Mouse (Mus musculus): ENCODE measurements around the gene Gpr183. TPM values are rescaled to one million over a fixed set of nuclear protein-coding genes. Genes with fewer than 3 reads are reported as not detected.

Gene Gpr183
- polyA plus RNA-seq, 1 experiment, result not detected

DNA sequence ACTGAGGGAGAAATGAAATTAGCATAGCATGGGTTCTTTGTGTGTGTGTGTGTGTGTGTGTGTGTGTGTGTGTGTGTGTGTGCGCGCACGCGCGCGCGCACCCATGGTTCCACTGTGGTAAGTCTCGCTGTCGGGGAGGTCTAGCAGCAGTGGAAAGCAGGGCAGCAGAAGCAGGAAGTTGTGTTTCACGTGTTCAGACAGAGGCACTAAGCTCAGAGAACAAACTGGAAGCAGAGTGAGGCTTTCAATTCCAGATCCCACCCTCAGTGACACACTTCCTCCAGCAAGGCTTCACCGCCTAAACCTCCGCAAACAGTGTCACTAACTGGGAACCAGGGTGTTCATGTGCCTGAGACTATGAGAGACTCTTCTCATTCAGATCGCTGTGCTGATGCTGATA is 44.5 kb upstream of the Gpr183 start:
- Histone ChIP-seq H3K9me3 (replicated peaks; ENCODE audit: control insufficient read depth, insufficient read depth, low read length, poor library complexity, severe bottlenecking) (no peaks in the 10 kb centered on the region), H3K36me3 (ENCODE audit: control insufficient read depth, insufficient read depth, low read length, poor library complexity, severe bottlenecking) (no peaks in the 10 kb centered on the region), H3K27me3 (ENCODE audit: control insufficient read depth, insufficient read depth, low read length, poor library complexity, severe bottlenecking) (no peaks in the 10 kb centered on the region), H3K4me1 (ENCODE audit: control insufficient read depth, insufficient read depth, low read length) (no peaks in the 10 kb centered on the region), H3K27ac (ENCODE audit: insufficient read depth, low read length) (no peak overlapping the region), H3K9ac (ENCODE audit: low read depth, poor library complexity, severe bottlenecking) (no peak overlapping the region), H3K4me3 (ENCODE audit: low read depth, low read length) (no peak overlapping the region)
- TF ChIP-seq POLR2A (IDR thresholded peaks at IDR 0.05; ENCODE audit: insufficient read depth, low read length) (no peak), EP300 (IDR thresholded peaks at IDR 0.05; ENCODE audit: insufficient read depth, low read depth, low read length) (no peak)

DNA sequence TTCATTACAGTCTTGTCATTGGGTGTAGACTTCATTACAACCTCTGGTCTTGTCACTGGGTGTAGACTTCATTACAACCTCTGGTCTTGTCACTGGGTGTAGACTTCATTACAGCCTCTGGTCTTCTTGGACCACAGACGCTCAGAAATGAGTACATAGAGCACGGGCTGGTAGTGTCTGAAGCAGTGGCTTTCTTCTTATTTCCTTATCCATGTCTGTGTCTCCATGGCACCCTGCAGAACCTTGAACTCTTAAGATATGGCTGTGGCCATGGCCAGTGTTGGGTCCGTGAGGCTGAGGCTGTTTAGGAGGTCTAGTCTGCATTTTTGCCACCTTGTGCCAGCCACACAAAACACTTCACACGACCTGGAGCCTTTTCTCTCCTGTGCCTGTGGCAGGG is 43.3 kb upstream of the Gpr183 start:
- TF ChIP-seq POLR2A (IDR thresholded peaks at IDR 0.05; ENCODE audit: insufficient read depth, low read length) (no peak), EP300 (IDR thresholded peaks at IDR 0.05; ENCODE audit: insufficient read depth, low read depth, low read length) (no peak), CTCF (IDR thresholded peaks at IDR 0.05; ENCODE audit: low read depth, low read length) (no peak)
- Histone ChIP-seq H3K27me3 (ENCODE audit: control insufficient read depth, insufficient read depth, low read length, poor library complexity, severe bottlenecking) (no peaks in the 10 kb centered on the region), H3K36me3 (ENCODE audit: control insufficient read depth, insufficient read depth, low read length, poor library complexity, severe bottlenecking) (no peaks in the 10 kb centered on the region), H3K4me3 (ENCODE audit: low read depth, low read length) (no peak overlapping the region), H3K4me1 (ENCODE audit: control insufficient read depth, insufficient read depth, low read length) (no peaks in the 10 kb centered on the region), H3K27ac (ENCODE audit: insufficient read depth, low read length) (no peak overlapping the region), H3K9me3 (replicated peaks; ENCODE audit: control insufficient read depth, insufficient read depth, low read length, poor library complexity, severe bottlenecking) (no peaks in the 10 kb centered on the region), H3K9ac (ENCODE audit: low read depth, poor library complexity, severe bottlenecking) (no peak overlapping the region)

DNA sequence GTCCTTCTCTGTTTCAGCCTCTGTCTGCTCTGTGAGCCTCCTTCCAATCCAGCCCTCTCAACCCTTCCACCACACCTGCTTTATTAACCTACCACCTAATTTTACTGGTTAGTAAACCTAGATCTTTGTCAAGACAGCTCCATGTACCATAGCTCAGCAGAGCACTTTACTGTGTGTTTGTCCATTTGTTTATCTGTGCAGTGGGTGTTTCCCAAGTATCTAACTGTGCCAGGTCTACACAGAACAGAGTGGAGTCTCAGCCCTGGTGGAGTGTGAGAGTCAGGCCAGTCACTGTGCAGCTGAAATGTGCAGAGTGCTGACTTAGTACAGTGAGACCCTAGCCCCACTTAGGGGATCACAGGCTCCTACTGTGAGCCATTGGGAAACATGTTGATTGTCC is 38.8 kb upstream of the Gpr183 start:
- no peak for TF ChIP-seq CTCF (IDR thresholded peaks at IDR 0.05; ENCODE audit: low read depth, low read length)
- no peak for TF ChIP-seq EP300 (IDR thresholded peaks at IDR 0.05; ENCODE audit: insufficient read depth, low read depth, low read length)
- TF ChIP-seq POLR2A (IDR thresholded peaks at IDR 0.05; ENCODE audit: insufficient read depth, low read length), result no peak
- Histone ChIP-seq H3K9me3 (replicated peaks; ENCODE audit: control insufficient read depth, insufficient read depth, low read length, poor library complexity, severe bottlenecking) (no peaks in the 10 kb centered on the region), H3K36me3 (ENCODE audit: control insufficient read depth, insufficient read depth, low read length, poor library complexity, severe bottlenecking) (no peaks in the 10 kb centered on the region), H3K4me1 (ENCODE audit: control insufficient read depth, insufficient read depth, low read length) (no peaks in the 10 kb centered on the region), H3K27me3 (ENCODE audit: control insufficient read depth, insufficient read depth, low read length, poor library complexity, severe bottlenecking) (no peaks in the 10 kb centered on the region), H3K4me3 (ENCODE audit: low read depth, low read length) (no peak overlapping the region), H3K27ac (ENCODE audit: insufficient read depth, low read length) (no peak overlapping the region), H3K9ac (ENCODE audit: low read depth, poor library complexity, severe bottlenecking) (no peak overlapping the region)

DNA sequence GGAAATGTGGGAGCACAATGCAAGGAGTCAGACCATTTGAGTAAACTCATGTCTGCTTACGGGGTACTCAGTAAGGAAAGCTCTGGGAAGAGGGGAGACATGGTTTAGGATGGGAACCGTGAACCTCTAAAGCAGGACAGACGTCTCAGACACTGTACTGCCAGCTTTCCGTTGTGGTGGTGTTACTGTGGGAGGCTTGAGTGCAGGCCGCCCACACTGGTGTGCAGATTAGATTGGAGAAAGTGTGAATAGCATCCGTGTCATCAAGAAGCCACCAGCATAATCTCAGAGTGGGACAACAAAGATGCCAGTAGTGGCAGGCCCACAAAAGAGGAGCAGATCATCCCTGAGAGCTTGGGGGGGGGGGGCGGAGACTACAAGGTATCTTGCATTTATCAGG is 37.2 kb upstream of the Gpr183 start:
- no peaks in the 10 kb centered on the region for H3K36me3 ChIP-seq (ENCODE audit: control insufficient read depth, insufficient read depth, low read length, poor library complexity, severe bottlenecking)
- no peaks in the 10 kb centered on the region for H3K27me3 ChIP-seq (ENCODE audit: control insufficient read depth, insufficient read depth, low read length, poor library complexity, severe bottlenecking)
- H3K9ac ChIP-seq (ENCODE audit: low read depth, poor library complexity, severe bottlenecking), result no peak overlapping the region
- TF ChIP-seq EP300 (IDR thresholded peaks at IDR 0.05; ENCODE audit: insufficient read depth, low read depth, low read length), result no peak
- no peaks in the 10 kb centered on the region for H3K4me1 ChIP-seq (ENCODE audit: control insufficient read depth, insufficient read depth, low read length)
- H3K4me3 ChIP-seq (ENCODE audit: low read depth, low read length), result no peak overlapping the region
- no peak overlapping the region for H3K27ac ChIP-seq (ENCODE audit: insufficient read depth, low read length)
- no peaks in the 10 kb centered on the region for H3K9me3 ChIP-seq (replicated peaks; ENCODE audit: control insufficient read depth, insufficient read depth, low read length, poor library complexity, severe bottlenecking)

DNA sequence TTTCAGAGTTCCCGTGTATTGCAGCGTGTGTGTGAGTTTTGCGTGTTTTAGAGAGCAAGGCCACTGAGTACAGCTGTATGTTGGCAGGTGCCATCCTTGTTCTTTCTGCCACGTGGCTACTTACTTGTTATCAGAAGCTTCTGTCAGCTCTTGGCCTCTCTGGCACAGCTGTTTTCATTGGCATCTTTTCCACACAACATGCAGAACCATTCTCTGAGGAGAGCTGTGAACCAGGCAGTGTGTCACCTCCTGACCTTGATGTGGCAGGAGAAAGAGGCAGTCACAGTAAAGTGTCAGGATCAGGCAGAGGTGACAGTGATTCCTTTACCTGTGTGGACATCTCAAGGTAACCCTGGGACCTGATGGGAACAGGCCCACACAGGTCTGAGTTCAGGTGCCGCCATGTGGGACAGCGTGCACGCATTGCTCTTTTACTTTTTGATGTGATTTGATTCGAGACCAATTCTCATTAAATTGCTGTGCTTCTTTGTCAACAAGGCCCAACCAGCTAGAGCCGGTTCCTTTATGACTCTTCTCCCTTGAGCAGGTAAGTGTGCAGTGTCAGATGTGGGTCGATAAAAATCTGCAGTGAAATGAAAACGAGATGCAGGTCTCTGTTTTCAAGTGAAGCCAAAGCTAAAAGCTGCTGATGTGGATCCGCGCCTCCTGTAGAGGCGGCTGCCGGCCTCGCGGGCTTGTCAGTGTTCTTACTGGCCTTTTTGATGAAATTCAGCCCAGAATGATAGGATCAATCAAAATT is 35.5 kb upstream of the Gpr183 start:
- Histone ChIP-seq H3K4me1 (ENCODE audit: control insufficient read depth, insufficient read depth, low read length) (no peaks in the 10 kb centered on the region), H3K9ac (ENCODE audit: low read depth, poor library complexity, severe bottlenecking) (no peak overlapping the region), H3K36me3 (ENCODE audit: control insufficient read depth, insufficient read depth, low read length, poor library complexity, severe bottlenecking) (no peaks in the 10 kb centered on the region), H3K27ac (ENCODE audit: insufficient read depth, low read length) (no peak overlapping the region), H3K4me3 (ENCODE audit: low read depth, low read length) (no peak overlapping the region), H3K9me3 (replicated peaks; ENCODE audit: control insufficient read depth, insufficient read depth, low read length, poor library complexity, severe bottlenecking) (no peaks in the 10 kb centered on the region), H3K27me3 (ENCODE audit: control insufficient read depth, insufficient read depth, low read length, poor library complexity, severe bottlenecking) (no peaks in the 10 kb centered on the region)
- no peak for TF ChIP-seq POLR2A (IDR thresholded peaks at IDR 0.05; ENCODE audit: insufficient read depth, low read length)
- no peak for TF ChIP-seq CTCF (IDR thresholded peaks at IDR 0.05; ENCODE audit: low read depth, low read length)
- TF ChIP-seq EP300 (IDR thresholded peaks at IDR 0.05; ENCODE audit: insufficient read depth, low read depth, low read length), result no peak

DNA sequence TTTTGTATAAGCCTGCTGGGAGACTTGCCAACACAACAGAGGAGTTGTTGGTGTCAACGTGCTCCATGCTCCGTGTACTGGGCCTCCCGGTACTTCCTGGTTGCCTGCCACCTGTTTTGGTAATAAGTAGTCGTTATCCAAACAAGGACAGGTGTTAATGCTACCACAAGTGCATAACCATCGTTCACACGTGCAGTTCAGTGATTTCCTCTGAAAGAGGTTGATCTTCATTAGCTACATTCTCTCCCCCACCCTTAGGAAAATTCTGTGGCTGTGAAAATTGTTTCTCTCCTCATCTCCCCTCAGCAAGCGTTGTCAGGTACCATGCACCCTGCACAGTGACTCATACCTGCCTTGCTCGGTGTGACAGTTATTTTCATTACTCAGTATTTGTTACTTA is 34.5 kb upstream of the Gpr183 start:
- H3K4me1 ChIP-seq (ENCODE audit: control insufficient read depth, insufficient read depth, low read length), result no peaks in the 10 kb centered on the region
- H3K27ac ChIP-seq (ENCODE audit: insufficient read depth, low read length), result no peak overlapping the region
- no peak overlapping the region for H3K9ac ChIP-seq (ENCODE audit: low read depth, poor library complexity, severe bottlenecking)
- no peak overlapping the region for H3K4me3 ChIP-seq (ENCODE audit: low read depth, low read length)
- H3K9me3 ChIP-seq (replicated peaks; ENCODE audit: control insufficient read depth, insufficient read depth, low read length, poor library complexity, severe bottlenecking), result no peaks in the 10 kb centered on the region
- no peaks in the 10 kb centered on the region for H3K27me3 ChIP-seq (ENCODE audit: control insufficient read depth, insufficient read depth, low read length, poor library complexity, severe bottlenecking)
- H3K36me3 ChIP-seq (ENCODE audit: control insufficient read depth, insufficient read depth, low read length, poor library complexity, severe bottlenecking), result no peaks in the 10 kb centered on the region
- no peak for TF ChIP-seq POLR2A (IDR thresholded peaks at IDR 0.05; ENCODE audit: insufficient read depth, low read length)
- no peak for TF ChIP-seq EP300 (IDR thresholded peaks at IDR 0.05; ENCODE audit: insufficient read depth, low read depth, low read length)
- TF ChIP-seq CTCF (IDR thresholded peaks at IDR 0.05; ENCODE audit: low read depth, low read length), result no peak
